Mouse (Mus musculus): ENCODE results near the gene Sox5.

DNA sequence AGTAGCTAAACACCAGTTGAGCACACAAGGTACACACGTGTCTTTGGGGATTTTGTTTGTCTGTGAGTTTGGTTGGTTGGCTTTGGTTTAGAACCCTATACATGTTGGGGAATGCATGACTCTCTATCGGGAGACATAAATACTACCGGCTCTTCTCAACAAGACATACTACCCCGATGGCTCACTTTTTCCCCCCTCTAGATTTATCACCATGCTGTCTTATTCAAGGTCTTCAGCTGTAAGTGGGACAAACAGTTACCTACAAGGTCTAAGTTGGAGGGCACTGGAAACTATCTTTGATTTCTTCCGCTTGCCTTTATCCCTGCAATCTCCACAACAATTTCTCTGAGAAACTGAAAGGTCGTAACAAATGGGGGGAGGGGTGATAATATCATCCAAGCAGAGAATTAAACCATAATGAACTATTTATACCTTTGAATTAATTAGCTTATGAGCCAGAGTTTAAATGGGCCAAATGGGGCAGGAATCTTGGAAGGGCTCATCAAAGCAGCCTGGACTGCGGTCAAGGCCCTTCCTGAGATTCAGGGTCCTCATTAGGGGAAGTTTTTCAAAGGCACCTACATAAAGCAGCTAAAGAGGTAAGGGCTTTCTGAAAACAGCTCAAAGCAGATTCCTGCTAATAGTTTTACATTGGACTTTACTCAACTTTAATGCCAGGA, 4.3 kb downstream of the Sox5 start:
- TF ChIP-seq CTCF (IDR thresholded peaks at IDR 0.05; ENCODE audit: extremely low read depth, insufficient read depth, low read length) (no peak), POLR2A (IDR thresholded peaks at IDR 0.05; ENCODE audit: extremely low read depth, insufficient read depth, low read length) (no peak)

Data from cortical plate, adult 2 months (tissue).